Mouse (Mus musculus): ENCODE data around the gene Cyp19a1. TPM values are rescaled to one million over a fixed set of nuclear protein-coding genes. Genes with fewer than 3 reads are reported as not detected.

Gene Cyp19a1
- not detected in 2 replicates for total RNA-seq (2015)
- not detected in 2 replicates for total RNA-seq (2017)

DNA sequence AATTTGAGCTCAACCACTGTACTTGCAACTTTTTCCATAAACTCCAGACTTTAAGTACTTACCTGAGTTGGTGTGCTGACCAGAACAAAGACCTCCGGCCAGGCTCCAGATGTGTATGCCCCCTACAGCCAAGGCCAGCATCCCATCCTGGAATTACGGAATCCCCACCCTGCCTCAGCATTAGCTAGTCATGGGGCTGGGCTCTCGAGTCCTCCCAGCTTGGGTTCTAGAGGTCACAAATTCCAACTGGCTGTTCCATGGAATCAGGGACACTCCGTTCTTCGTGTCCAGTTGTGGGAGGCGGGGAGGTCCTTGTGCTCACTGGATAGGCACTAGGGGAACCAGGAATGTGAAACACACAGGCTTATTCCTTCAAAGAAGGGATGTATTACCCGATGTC, at the start of gene Cyp19a1:
Gene Cyp19a1, minus strand, starts transcription at position 101 of the 400 bp plus-strand sequence.
- ATAC-seq (replicated peaks; ENCODE audit: poor library complexity), result no peak

DNA sequence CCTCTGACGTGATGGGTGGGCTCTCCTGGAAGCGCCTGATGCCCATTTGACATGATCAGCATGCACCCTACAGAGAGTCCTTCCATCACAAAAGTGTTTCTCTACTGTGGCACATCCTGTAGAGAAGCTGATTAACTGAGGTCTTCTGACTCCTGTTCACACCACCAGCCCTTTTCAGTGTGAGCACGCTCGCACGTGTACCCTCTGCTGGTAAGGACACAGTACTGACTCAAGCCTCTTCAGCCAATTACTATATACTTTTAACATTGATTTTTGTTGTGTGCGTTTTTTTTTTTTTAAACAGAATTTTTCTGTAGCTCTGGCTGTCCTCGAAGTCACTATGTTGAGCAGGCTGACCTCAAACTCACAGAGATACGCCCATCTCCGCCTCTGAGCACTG, 48.5 kb upstream of the Cyp19a1 start:
- ATAC-seq (replicated peaks; ENCODE audit: poor library complexity), result no peak

DNA sequence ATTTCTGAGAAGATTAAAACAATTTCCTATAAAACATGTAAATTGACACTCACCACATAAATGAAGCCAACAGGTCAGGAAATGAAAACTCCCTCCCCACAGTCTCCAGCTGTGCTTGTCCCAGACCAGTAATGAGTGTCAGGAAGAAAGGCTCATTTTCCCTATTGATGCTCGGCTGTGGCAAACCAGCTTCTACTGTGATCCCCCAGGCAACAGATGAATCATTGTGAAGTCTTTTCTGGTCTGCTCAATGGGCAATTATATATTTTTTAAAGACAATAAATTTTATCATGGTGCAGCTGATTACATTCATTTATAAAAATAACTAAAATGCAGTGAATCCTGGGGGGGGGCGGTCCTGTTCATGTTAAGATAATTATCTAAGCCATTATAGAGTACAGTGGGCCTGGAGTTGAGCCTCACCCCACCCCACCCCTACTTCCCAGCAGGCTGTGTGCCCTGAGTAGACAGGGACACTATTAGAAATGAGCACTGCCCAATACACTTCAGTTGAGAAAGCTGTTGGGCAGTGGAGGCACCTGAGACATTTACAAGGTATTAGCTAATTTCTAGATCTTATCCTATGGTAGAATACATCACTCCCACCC, 40.9 kb upstream of the Cyp19a1 start:
- no peak for ATAC-seq (replicated peaks; ENCODE audit: poor library complexity)

DNA sequence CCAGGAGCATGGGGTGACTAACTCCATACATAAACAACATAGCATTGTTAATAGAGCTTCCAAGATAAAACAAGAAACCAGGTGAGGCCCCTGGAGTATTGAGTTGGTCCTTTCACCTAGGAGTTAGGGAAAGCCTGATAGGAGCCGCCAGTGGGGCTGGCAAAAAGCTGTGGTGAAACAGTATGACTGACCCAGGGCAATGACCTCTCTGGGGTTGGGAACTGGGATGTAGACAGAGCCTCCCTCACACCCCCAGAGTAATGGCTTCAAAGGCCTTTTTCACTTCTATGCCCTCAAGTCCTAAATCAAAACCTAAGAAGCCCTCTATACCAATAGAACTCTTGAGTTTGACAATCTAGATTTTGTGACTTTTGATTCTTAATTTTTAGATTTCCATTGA, 40.3 kb upstream of the Cyp19a1 start:
- no peak for ATAC-seq (replicated peaks; ENCODE audit: poor library complexity)

DNA sequence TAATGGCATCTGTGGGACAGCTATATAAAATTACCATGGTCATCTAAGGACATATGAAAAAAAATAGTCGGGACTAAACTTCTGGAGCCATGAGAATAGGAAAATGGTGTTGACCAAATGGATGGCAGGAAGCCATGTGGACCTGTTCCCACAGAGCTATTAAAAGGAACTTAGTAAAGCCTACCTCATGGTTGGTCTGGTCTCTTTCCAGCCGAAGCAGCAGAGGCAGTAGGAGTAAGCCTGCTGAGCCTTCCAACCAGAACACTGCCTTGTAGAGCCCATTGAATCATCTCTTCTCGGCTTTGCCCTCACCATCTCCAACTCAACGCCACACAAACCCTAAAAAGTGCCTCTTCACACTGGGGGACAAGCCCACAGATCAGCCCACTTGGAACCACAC, 33.3 kb upstream of the Cyp19a1 start:
- no peak for ATAC-seq (replicated peaks; ENCODE audit: poor library complexity)

DNA sequence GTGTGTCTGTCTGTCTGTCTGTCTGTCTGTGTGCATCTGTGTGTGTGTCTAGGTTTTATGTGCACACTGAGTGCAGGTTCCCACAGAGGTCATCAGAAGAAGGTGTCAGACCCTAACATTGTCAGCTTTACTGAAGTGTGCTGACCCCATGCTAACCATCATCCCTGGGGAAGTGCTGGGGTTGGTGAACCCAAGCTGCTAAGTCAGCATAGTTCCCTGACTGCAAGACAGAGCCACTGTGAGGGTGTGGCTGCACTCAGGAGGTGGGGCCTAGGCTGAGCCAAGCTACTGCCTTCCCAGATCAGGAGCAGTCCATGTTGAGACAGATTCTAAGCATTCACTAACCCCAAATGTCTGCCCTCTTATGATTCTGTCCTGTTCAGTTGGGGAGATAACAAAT, 31.9 kb upstream of the Cyp19a1 start:
- no peak for ATAC-seq (replicated peaks; ENCODE audit: poor library complexity)

DNA sequence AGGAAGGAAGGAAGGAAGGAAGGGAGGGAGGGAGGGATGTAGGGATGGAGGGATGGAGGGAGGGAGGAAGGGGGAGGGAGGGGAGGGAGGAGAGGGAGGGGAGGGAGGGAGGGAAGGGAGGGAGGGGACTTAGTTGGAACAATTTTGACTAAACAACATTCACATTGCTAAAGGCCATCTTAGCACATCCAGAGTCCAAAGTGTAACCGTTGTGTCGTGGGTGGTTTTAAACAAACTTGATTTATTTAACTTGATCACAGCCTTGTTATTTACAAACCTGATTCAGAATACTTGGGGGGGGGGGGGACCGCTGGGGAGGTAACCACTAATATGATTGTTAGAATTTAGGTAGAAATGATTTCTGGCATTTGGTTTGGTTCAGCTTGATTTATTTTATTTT, 31.5 kb upstream of the Cyp19a1 start:
- no peak for ATAC-seq (replicated peaks; ENCODE audit: poor library complexity)

DNA sequence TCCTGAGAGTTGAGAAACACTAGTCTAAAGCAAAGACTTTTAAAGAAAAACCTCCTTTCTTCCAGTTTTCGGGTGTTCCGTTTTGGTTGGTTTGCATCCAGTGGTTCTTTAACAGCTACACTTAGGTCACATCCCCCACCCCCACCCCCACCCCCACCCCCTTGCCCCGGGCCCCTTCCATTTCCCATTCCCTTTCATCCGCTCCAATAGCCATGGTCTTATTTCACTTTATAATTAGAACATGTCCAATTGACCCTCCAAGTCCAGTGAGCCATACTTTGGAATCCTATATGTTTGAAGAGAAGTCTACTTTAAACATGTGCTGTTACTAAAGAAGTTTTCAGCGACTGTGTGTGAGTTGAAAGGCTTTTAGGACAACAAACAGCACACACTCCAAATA, 19.9 kb upstream of the Cyp19a1 start:
- no peak for ATAC-seq (replicated peaks; ENCODE audit: poor library complexity)

DNA sequence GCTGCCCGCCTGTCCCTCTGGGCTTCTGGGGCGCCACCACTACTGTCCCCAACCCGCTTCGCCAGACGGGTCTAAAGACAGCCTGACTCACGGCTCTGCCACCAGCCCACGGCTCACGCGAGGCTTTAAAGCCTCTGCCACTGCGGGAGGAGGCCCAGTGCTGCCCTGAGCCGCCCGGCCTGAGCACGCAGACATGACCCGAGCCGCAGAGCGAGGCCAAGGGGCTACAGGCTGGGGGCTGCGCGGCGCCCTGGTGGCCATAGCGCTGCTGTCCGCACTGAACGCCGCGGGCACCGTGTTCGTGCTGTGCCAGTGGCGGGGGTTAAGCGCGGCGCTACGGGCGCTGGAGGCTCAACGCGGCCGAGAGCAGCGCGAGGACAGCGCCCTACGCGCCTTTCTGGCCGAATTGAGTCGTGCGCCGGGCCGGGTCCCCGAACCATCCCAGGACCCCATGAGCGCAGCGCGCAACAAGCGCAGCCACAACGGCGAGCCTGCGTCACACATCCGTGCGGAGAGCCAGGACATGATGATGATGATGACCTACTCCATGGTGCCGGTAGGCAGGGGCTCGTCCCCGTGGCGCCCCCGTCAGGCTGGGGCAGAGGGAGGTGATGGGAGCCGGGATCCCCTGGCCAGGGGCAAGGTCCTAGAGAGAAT, 18.5 kb upstream of the Cyp19a1 start, which contains the start of gene Gldn:
Gene Gldn, plus strand, starts transcription at position 156 of the 657 bp plus-strand sequence.
- ATAC-seq (replicated peaks; ENCODE audit: poor library complexity), result no peak

DNA sequence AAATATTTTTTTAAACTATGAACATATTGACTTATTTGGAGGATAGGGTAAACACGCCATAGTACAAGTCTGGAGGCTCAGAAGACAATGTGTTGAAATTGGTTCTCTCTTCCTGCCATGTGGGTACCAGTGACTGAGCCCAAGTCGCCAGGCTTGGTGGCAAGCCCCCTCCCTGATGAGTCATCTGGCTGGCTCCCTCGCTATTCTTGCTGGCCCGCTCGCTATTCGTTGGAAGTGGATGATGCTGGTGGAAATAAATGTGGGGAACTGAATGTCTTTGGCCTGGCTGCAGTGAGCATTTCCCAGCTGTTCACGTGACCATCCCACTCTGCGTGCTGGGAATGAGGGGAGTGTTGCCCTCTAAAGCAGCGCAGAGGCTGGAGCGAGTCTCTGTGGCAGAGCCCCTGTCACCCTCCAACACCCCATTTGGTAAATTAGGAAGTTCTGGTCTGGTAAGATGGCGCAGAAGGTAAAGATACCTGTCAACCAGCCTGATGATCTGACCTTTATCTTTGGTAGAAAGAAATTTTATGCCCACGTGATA, 11.2 kb upstream of the Cyp19a1 start:
- no peak for ATAC-seq (replicated peaks; ENCODE audit: poor library complexity)

DNA sequence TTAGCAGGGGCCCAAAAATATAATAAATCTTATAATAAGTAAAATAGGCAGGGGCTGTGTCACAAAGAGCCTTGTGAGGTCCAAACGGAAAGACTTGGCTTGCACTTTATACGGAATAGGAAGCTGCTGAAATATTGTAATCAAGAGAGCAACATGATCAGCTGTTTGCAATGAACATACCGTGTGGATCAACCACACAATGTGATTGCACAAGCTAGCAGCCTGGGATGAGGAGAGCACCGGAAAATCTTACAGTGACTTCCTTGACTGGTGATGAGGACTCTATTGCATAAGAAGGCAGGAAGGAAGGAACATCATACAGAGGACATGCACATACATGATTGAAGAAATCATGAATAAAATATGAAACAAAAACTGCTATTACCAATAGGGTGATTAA, 7.4 kb upstream of the Cyp19a1 start:
- ATAC-seq (replicated peaks; ENCODE audit: poor library complexity), result peak; percentile 61

DNA sequence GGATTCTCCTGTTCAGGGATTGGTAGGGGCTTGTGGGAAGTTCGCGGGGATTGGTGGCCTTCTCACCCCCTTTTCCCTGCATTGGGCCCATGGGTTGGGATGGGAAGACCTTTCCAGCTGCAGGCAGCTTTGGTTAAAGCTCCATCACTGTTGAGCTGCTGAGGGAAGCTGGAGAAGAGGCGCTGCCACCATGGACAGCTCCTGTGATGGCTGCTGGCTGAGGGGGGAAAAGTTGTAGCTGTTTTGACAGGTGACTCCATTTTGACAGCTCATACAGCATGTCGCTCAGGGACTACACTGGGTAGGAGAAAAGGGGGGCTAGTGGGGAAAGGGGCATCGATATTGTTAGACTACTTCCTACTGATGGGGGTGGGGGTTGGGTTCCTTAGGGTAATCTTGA, 3.0 kb upstream of the Cyp19a1 start:
- ATAC-seq (replicated peaks; ENCODE audit: poor library complexity), result no peak

DNA sequence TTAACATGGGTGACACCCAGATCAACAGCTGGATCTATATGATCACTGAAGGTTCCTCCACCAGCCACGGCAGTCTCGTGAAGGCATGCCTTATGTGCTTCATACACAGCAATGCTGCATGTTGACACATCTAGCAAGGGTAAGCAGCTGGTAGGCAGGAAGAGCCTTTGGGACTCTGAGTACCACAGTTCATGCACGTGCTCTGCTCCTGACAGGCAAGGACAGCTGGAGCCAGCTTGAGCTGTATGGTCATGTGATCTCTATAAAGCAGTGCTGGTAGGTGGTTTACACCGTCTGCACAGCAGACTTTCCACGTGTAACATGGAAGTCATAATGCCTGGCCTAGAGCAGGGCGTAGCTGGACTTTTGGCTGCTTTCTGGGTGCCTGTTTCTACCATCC, 2.1 kb upstream of the Cyp19a1 start:
- no peak for ATAC-seq (replicated peaks; ENCODE audit: poor library complexity)

DNA sequence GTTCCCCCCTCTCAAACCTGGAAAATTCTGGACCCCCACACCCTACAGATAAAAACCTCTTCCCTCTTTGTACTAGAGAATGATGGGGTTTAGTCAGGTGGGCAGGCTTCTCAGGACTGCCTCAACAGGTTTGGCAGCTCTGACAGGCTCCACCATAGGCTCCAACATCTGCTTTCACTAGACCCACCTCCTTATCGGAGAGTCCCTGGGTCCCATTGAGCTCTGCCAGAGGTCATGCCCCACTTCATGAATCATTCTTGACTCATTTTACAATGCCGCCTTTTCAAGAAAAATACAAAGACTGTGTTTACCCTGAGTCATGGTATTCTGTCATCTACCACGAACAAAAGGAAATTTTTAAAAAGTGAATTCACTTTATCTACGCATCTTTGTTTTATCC, 3.2 kb downstream of the Cyp19a1 start:
- ATAC-seq (replicated peaks; ENCODE audit: poor library complexity), result no peak

DNA sequence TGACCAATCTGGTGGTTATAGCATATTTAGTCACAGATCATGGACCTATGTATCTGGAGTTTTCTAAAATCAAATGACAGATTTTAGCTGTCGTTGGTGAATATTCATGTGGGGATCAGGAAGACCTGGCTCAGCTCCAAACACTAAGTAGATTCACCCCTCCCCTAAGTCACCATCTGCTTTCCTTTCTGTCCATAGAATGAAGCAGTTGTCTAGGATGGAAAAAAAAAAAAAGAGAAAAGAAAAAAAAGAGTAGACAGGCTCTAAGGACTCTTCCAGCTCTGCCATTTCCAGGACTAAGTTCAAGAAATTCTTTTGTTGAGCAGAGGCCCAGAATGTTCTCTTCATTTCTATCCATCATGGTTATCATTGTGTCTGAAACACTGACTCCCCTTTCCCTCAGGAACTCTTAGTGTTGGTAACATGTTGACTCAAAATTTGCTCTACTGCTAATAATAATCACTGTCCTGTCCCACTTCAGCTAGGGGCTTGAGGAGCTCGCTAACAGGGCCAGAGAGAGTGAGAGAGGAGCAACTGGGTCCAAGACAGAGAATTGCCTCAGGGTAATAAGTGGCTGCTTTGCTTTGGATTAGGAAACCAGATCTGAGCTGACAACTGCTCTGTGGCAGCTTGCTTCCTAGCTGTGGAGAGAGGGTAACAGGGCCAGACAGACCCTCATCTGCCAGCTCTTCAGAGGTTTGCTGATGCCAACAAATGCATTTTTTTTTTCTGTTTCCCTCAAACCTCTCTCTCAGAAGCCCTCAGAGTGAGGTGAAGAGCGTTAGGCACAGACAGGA, 22.8 kb downstream of the Cyp19a1 start:
- ATAC-seq (replicated peaks; ENCODE audit: poor library complexity), result no peak

DNA sequence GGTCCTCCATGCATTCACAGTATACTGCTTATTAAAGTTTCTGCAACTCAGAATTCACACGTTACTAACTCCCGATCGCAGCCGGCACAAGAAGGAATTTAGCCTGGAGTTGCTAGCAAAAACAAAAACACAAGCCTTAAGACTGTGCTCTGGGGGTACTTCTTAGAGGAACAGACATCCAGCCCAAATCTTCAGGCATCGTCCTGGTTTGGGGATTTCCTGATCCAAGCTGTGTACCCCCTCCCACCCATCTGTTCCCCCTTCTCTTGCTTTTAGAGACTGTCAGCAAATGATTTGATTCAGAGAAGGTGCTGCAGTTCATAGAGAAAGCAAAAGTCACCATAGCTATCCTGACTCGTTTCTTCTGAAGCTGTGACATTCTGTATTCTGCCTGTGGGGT, 40.3 kb downstream of the Cyp19a1 start:
- no peak for ATAC-seq (replicated peaks; ENCODE audit: poor library complexity)

DNA sequence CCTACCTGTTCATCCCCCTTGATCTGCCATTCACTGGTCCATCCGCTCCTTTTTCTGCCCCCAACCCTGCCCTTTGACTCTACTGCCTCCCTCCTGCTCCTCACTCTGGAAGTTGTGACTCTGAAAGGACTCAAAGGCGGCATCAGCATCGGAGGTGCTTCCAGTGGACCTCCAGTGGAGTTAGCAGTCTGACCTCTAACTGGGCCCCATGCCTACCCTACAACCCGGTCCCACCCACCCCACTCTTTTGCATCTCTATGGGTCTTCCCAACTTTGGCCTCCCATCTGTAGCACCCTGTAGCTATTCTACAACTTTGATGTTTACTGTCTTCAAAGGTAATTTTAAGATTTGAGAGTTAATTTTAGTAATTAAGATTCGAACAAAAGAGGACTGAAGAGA, 51.4 kb downstream of the Cyp19a1 start:
- no peak for ATAC-seq (replicated peaks; ENCODE audit: poor library complexity)

DNA sequence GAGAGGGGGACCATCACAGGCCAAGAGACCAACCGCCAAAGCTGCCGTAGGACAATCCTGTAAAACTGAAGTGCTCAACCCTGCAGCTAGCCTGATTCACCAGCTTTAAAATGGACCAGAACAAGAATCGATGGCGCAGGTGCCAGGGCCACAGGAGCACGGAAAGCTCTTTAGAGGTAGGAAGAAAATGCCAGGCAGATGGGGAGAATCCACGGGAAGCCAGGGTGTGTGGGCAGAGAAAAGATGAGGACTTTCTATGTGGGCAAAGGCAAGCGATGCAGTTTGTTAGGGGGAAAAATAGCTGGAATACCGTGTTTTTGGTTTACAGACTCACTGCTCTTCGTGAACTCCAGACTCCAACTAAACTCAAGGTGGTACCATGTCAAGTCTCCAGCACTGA, 53.0 kb downstream of the Cyp19a1 start:
- no peak for ATAC-seq (replicated peaks; ENCODE audit: poor library complexity)

DNA sequence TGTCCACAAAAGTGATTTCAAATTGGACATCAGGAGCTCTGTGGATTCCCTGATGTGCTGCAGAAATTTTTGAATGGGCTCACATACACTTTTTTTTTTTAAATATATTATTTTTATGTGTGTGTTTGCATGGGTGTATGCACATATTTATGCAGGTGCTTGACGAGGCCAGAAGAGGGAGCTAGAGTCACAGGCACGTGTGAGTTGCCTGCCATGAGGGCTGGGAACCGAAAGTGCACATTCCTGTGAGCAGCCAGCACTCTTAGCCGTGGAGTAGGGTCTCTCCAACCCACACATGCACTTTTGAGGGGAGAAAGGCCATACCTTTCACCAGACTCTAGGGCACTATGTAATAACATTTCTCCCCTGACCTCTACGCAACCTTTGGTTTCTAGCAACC, 73.1 kb downstream of the Cyp19a1 start:
- ATAC-seq (replicated peaks; ENCODE audit: poor library complexity), result no peak

DNA sequence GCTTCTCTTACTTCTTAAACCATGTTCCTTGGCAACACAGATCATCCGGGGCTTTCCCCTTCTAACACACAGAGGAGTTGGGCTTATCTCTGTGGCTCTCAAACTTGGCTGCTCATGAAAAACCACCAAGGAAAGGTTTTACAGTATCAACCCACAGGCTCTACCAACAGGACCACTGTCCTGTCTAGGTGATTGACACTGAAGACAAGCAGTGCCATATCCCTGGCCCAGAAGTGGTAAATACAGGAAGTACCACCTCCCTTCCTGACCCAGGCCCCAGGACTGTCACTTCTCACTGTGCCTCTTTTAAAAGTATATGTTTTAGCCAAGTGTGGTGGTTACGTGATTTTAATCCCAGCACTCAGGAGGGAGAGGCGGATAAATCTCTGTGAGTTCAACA, 76.5 kb downstream of the Cyp19a1 start:
- no peak for ATAC-seq (replicated peaks; ENCODE audit: poor library complexity)

DNA sequence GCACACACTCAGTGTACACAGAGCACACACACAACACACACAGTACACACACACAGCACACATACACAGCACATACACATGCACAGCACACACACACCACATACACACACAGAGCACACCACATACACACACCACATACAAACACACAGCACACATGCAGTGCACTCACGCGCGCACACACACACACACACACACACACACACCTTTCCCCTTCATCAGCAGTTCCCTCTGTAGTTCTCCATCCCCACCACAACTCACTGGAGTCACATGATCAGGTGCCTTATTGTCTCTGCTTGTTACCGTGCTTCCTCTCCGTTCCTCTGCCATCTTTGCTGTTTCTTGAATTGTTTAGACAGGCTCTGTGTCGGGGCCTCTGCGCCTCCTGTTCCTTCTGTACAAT, 85.4 kb downstream of the Cyp19a1 start:
- no peak for ATAC-seq (replicated peaks; ENCODE audit: poor library complexity)

DNA sequence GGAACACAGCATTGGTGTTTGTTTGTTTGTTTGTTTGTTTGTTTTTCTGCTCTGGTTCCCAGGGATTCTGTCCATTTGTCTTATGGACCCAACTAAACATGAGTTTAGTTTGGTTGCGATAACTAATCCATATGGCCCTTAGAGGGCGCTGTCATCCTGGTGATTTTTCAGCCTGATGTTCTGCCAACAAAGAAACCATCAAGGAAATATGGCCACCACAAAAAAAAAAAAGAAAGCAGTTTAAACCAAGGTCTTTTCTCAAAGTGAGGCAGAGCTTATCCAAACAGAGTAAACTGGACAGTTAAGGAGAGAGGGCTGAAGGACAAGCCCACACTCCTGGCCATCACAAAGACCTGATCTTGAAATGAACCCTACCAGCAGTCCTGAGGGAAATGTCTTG, 86.6 kb downstream of the Cyp19a1 start:
- ATAC-seq (replicated peaks; ENCODE audit: poor library complexity), result 0 out of 2 replicates have a peak, but pooled peaks have one; percentile 39

Data from megakaryocyte progenitor cell, adult 5-6 weeks (primary cell).